Mouse (Mus musculus): Measurements from ENCODE around the gene Tmc5. TPM values are rescaled to one million over a fixed set of nuclear protein-coding genes. Genes with fewer than 3 reads are reported as not detected.

Gene Tmc5
- polyA plus RNA-seq, 1 experiment from 2014 or later = 0.30 TPM

GRCm38 (mm10) chr7:118696146-118696545, 99.0 kb downstream of the Tmc5 start:
- no peak for ATAC-seq (ENCODE audit: insufficient number of reproducible peaks, insufficient read depth, low FRiP score, low read depth)
- Histone ChIP-seq H3K36me3 (ENCODE audit: control insufficient read depth, insufficient read depth, low read length) (peaks cover 71% of the 10 kb centered on the region), H3K27ac (replicated peaks in 1 of 2; ENCODE audit: control insufficient read depth in 1 of 2, insufficient read depth in 1 of 2, low read depth in 2 of 2, low read length in 2 of 2) (no peak overlapping the region), H3K4me1 (ENCODE audit: control insufficient read depth in 2 of 2, insufficient read depth in 2 of 2, low read length in 2 of 2) (no peaks in the 10 kb centered on the region), H3K9ac (ENCODE audit: low read length) (no peak overlapping the region), H3K27me3 (ENCODE audit: control insufficient read depth, insufficient read depth, low read length) (no peaks in the 10 kb centered on the region), H3K4me3 (ENCODE audit: control insufficient read depth in 1 of 2, insufficient read depth in 1 of 2, low read depth in 1 of 2, low read length in 2 of 2) (no peak overlapping the region), H3K9me3 (ENCODE audit: control insufficient read depth, low read length) (no peaks in the 10 kb centered on the region), H3K4me2 (ENCODE audit: low read length) (no peak overlapping the region)
- WGBS = 97% methylated on average over 6 of the region's 6 CpGs

- Histone ChIP-seq H3K27me3 (ENCODE audit: control insufficient read depth, insufficient read depth, low read length) (no peaks in the 10 kb centered on the region), H3K9ac (ENCODE audit: low read length) (no peak overlapping the region), H3K4me2 (ENCODE audit: low read length) (no peak overlapping the region), H3K27ac (replicated peaks in 1 of 2; ENCODE audit: control insufficient read depth in 1 of 2, insufficient read depth in 1 of 2, low read depth in 2 of 2, low read length in 2 of 2) (no peak overlapping the region), H3K4me1 (ENCODE audit: control insufficient read depth in 2 of 2, insufficient read depth in 2 of 2, low read length in 2 of 2) (no peaks in the 10 kb centered on the region), H3K4me3 (ENCODE audit: control insufficient read depth in 1 of 2, insufficient read depth in 1 of 2, low read depth in 1 of 2, low read length in 2 of 2) (no peak overlapping the region), H3K9me3 (ENCODE audit: control insufficient read depth, low read length) (no peaks in the 10 kb centered on the region), H3K36me3 (ENCODE audit: control insufficient read depth, insufficient read depth, low read length) (peaks cover 61% of the 10 kb centered on the region)
- no peak for ATAC-seq (ENCODE audit: insufficient number of reproducible peaks, insufficient read depth, low FRiP score, low read depth)
- WGBS = 64% methylated on average over 4 of the region's 4 CpGs
Measured at GRCm38 (mm10) chr7:118697168-118697567, 100.1 kb downstream of the Tmc5 start.

- WGBS = 90% methylated on average over 9 of the region's 9 CpGs
- H3K4me2 ChIP-seq (ENCODE audit: low read length) = no peak overlapping the region
- H3K27me3 ChIP-seq (ENCODE audit: control insufficient read depth, insufficient read depth, low read length) = no peaks in the 10 kb centered on the region
- H3K27ac ChIP-seq (replicated peaks in 1 of 2; ENCODE audit: control insufficient read depth in 1 of 2, insufficient read depth in 1 of 2, low read depth in 2 of 2, low read length in 2 of 2) = no peak overlapping the region
- peaks cover 49% of the 10 kb centered on the region for H3K36me3 ChIP-seq (ENCODE audit: control insufficient read depth, insufficient read depth, low read length)
- no peak overlapping the region for H3K9ac ChIP-seq (ENCODE audit: low read length)
- peaks cover 0 to 3% of the 10 kb centered on the region in 2 experiments; a peak in 1 of 4 replicates for H3K4me1 ChIP-seq (ENCODE audit: control insufficient read depth in 2 of 2, insufficient read depth in 2 of 2, low read length in 2 of 2)
- no peaks in the 10 kb centered on the region for H3K9me3 ChIP-seq (ENCODE audit: control insufficient read depth, low read length)
- no peak for ATAC-seq (ENCODE audit: insufficient number of reproducible peaks, insufficient read depth, low FRiP score, low read depth)
- H3K4me3 ChIP-seq (ENCODE audit: control insufficient read depth in 1 of 2, insufficient read depth in 1 of 2, low read depth in 1 of 2, low read length in 2 of 2) = no peak overlapping the region
Measured at GRCm38 (mm10) chr7:118698882-118699281, 101.8 kb downstream of the Tmc5 start.

GRCm38 (mm10) chr7:118703144-118703561, 106.1 kb downstream of the Tmc5 start:
- 87% methylated on average over 15 of the region's 15 CpGs for WGBS
- Histone ChIP-seq H3K4me1 (ENCODE audit: control insufficient read depth in 2 of 2, insufficient read depth in 2 of 2, low read length in 2 of 2) (peaks cover 4 to 17% of the 10 kb centered on the region in 2 experiments; a peak in 3 of 4 replicates), H3K4me2 (ENCODE audit: low read length) (no peak overlapping the region), H3K9me3 (ENCODE audit: control insufficient read depth, low read length) (no peaks in the 10 kb centered on the region), H3K27ac (replicated peaks in 1 of 2; ENCODE audit: control insufficient read depth in 1 of 2, insufficient read depth in 1 of 2, low read depth in 2 of 2, low read length in 2 of 2) (no peak overlapping the region), H3K27me3 (ENCODE audit: control insufficient read depth, insufficient read depth, low read length) (no peaks in the 10 kb centered on the region), H3K9ac (ENCODE audit: low read length) (no peak overlapping the region), H3K4me3 (ENCODE audit: control insufficient read depth in 1 of 2, insufficient read depth in 1 of 2, low read depth in 1 of 2, low read length in 2 of 2) (no peak overlapping the region), H3K36me3 (ENCODE audit: control insufficient read depth, insufficient read depth, low read length) (peaks cover 8% of the 10 kb centered on the region)
- no peak for ATAC-seq (ENCODE audit: insufficient number of reproducible peaks, insufficient read depth, low FRiP score, low read depth)

- H3K9ac ChIP-seq (ENCODE audit: low read length) = no peak overlapping the region
- H3K4me1 ChIP-seq (ENCODE audit: control insufficient read depth in 2 of 2, insufficient read depth in 2 of 2, low read length in 2 of 2) = peaks cover 4 to 17% of the 10 kb centered on the region in 2 experiments; a peak in 3 of 4 replicates
- H3K27me3 ChIP-seq (ENCODE audit: control insufficient read depth, insufficient read depth, low read length) = no peaks in the 10 kb centered on the region
- no peaks in the 10 kb centered on the region for H3K9me3 ChIP-seq (ENCODE audit: control insufficient read depth, low read length)
- H3K4me2 ChIP-seq (ENCODE audit: low read length) = peak overlapping the region; percentile 79
- peak overlapping the region in 1 of 2 experiments; percentile 70; a peak in 3 of 4 replicates for H3K4me3 ChIP-seq (ENCODE audit: control insufficient read depth in 1 of 2, insufficient read depth in 1 of 2, low read depth in 1 of 2, low read length in 2 of 2)
- ATAC-seq (ENCODE audit: insufficient number of reproducible peaks, insufficient read depth, low FRiP score, low read depth) = no peak
- H3K36me3 ChIP-seq (ENCODE audit: control insufficient read depth, insufficient read depth, low read length) = 0 out of 2 replicates have a peak, but pooled peaks cover 4% of the 10 kb centered on the region
- 74% methylated on average over 9 of the region's 9 CpGs for WGBS
- H3K27ac ChIP-seq (replicated peaks in 1 of 2; ENCODE audit: control insufficient read depth in 1 of 2, insufficient read depth in 1 of 2, low read depth in 2 of 2, low read length in 2 of 2) = peak overlapping the region in 1 of 2 experiments; percentile 70; a peak in 1 of 4 replicates
Measured at GRCm38 (mm10) chr7:118704001-118704850, 107.1 kb downstream of the Tmc5 start.

GRCm38 (mm10) chr7:118705101-118705961, 108.2 kb downstream of the Tmc5 start, which contains the start of gene Gde1:
Gene Gde1 (minus strand): TSS chr7:118705778.
- Histone ChIP-seq H3K36me3 (ENCODE audit: control insufficient read depth, insufficient read depth, low read length) (0 out of 2 replicates have a peak, but pooled peaks cover 4% of the 10 kb centered on the region), H3K4me2 (ENCODE audit: low read length) (peak within 1 kb of the TSS; percentile 79), H3K27ac (replicated peaks in 1 of 2; ENCODE audit: control insufficient read depth in 1 of 2, insufficient read depth in 1 of 2, low read depth in 2 of 2, low read length in 2 of 2) (peak within 1 kb of the TSS; percentile 70 to 86), H3K9me3 (ENCODE audit: control insufficient read depth, low read length) (no peaks in the 10 kb centered on the region), H3K4me1 (ENCODE audit: control insufficient read depth in 2 of 2, insufficient read depth in 2 of 2, low read length in 2 of 2) (peaks cover 4 to 17% of the 10 kb centered on the region in 2 experiments; a peak in 3 of 4 replicates), H3K9ac (ENCODE audit: low read length) (peak within 1 kb of the TSS; percentile 84), H3K27me3 (ENCODE audit: control insufficient read depth, insufficient read depth, low read length) (no peaks in the 10 kb centered on the region), H3K4me3 (ENCODE audit: control insufficient read depth in 1 of 2, insufficient read depth in 1 of 2, low read depth in 1 of 2, low read length in 2 of 2) (peak within 1 kb of the TSS; percentile 70 to 71)
- ATAC-seq (ENCODE audit: insufficient number of reproducible peaks, insufficient read depth, low FRiP score, low read depth) = peak; percentile 91
- WGBS = under 1% methylated on average over 66 of the region's 66 CpGs

- H3K27me3 ChIP-seq (ENCODE audit: control insufficient read depth, insufficient read depth, low read length) = no peaks in the 10 kb centered on the region
- H3K27ac ChIP-seq (replicated peaks in 1 of 2; ENCODE audit: control insufficient read depth in 1 of 2, insufficient read depth in 1 of 2, low read depth in 2 of 2, low read length in 2 of 2) = peak overlapping the region; percentile 70 to 86
- peak overlapping the region; percentile 84 for H3K9ac ChIP-seq (ENCODE audit: low read length)
- peaks cover 4 to 17% of the 10 kb centered on the region in 2 experiments; a peak in 3 of 4 replicates for H3K4me1 ChIP-seq (ENCODE audit: control insufficient read depth in 2 of 2, insufficient read depth in 2 of 2, low read length in 2 of 2)
- H3K9me3 ChIP-seq (ENCODE audit: control insufficient read depth, low read length) = no peaks in the 10 kb centered on the region
- H3K36me3 ChIP-seq (ENCODE audit: control insufficient read depth, insufficient read depth, low read length) = 0 out of 2 replicates have a peak, but pooled peaks cover 4% of the 10 kb centered on the region
- 59% methylated on average over 6 of the region's 6 CpGs for WGBS
- ATAC-seq (ENCODE audit: insufficient number of reproducible peaks, insufficient read depth, low FRiP score, low read depth) = no peak
- H3K4me3 ChIP-seq (ENCODE audit: control insufficient read depth in 1 of 2, insufficient read depth in 1 of 2, low read depth in 1 of 2, low read length in 2 of 2) = peak overlapping the region; percentile 70 to 71; a peak in 3 of 4 replicates
- peak overlapping the region; percentile 79 for H3K4me2 ChIP-seq (ENCODE audit: low read length)
Measured at GRCm38 (mm10) chr7:118706051-118706450, 109.0 kb downstream of the Tmc5 start.
